Mouse (Mus musculus): ENCODE data around the gene Unc13b. TPM values are rescaled to one million over a fixed set of nuclear protein-coding genes. Genes with fewer than 3 reads are reported as not detected.

Unc13b gene
- total RNA-seq, 2 experiments from 2014 or later: 2.1 to 2.9 TPM

DNA sequence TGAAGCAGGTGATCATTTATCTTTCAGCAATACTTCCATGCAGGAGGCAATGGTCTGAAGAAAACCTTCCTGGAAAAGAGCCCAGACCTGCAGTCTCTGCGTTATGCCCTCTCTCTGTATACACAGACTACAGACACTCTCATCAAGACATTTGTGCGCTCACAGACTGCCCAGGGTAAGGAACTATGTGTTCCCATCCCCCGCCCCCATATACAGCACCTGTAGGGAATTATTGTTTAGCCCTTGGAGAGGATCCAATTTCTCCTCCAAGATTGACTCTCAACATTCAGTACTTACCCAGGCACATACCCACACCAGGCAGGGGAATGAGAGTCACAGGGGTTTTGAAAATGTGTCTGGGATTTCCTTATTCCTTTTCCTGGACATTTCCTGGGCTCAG is 200.7 kb downstream of the Unc13b start:
- intact Hi-C loops (cut with DNase I): no loop called here
- no peak for DNase-seq

DNA sequence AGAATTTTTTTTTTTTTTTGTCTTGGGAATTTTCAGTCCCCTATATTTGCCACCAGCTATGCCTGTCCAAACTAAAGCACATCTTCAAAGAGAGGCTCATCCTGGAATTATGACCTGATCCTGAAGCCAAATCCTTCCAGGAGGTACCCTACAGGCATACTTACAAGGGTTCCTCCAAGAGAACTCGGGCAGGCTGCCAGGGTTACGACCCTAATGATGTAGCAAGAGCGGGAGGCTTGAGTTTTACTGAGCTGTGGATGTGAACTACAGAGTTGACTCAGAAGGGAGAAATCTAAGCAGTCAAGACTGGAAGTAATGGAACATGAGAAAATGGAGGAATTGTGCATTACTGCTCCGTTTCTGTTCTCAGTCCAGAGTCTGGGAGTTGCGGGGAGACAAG is 201.3 kb downstream of the Unc13b start:
- TF ChIP-seq CTCF (IDR thresholded peaks at IDR 0.05): no peak
- no peak overlapping the region for H3K4me3 ChIP-seq
- DNase-seq: no peak
- intact Hi-C loops (cut with DNase I): no loop called here
- no peak overlapping the region for H3K27ac ChIP-seq

More for the DNA sequence above, 200.7 kb downstream of the Unc13b start:
- no peak for TF ChIP-seq CTCF (IDR thresholded peaks at IDR 0.05)
- no peak overlapping the region for H3K27ac ChIP-seq
- no peak overlapping the region for H3K4me3 ChIP-seq

- no peak for DNase-seq
- intact Hi-C loops (cut with DNase I): no loop called here
- no peak overlapping the region for H3K4me3 ChIP-seq
- no peak overlapping the region for H3K27ac ChIP-seq
- no peak for TF ChIP-seq CTCF (IDR thresholded peaks at IDR 0.05)
These were observed 204.1 kb downstream of the Unc13b start for GRCm38 (mm10) chr4:43262821-43263220.

DNA sequence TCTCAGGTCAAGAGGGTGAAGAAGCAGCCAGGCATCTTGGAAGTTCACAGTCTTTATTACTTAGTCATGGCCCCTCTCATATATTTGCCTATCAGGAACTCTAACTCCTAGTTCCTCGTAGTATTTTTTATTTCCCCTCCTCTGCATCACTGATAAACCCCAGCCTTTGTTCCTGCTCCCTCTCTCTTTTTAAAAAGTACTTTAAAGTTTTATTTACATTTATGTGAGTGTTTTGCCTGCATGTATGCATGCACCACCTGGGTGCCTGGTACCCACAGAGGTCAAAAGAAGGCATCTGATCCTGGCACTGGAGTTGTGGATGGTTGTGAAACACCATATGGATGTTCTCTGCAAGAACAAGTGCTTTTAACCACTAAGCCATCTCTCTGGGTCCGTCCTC is 207.4 kb downstream of the Unc13b start:
- intact Hi-C loops (cut with DNase I): loop anchor here (2.0 kb wide), 1 partner anchor 115 kb away; the partner anchor contains the start of gene Rusc2
- no peak for TF ChIP-seq CTCF (IDR thresholded peaks at IDR 0.05)
- no peak overlapping the region for H3K27ac ChIP-seq
- DNase-seq: no peak
- no peak overlapping the region for H3K4me3 ChIP-seq

GRCm38 (mm10) chr4:43266623-43267322 is 208.0 kb downstream of the Unc13b start, which contains the start of gene Atp8b5:
Atp8b5 (plus strand) TSS chr4:43267159.
- DNase-seq: peak; percentile 85
- intact Hi-C loops (cut with DNase I): loop anchor here (1.0 to 2.0 kb wide), 2 partner anchors 114 to 153 kb away; partner anchors contain the start of gene Rusc2
- H3K4me3 ChIP-seq: peak within 1 kb of the TSS; percentile 64

DNA sequence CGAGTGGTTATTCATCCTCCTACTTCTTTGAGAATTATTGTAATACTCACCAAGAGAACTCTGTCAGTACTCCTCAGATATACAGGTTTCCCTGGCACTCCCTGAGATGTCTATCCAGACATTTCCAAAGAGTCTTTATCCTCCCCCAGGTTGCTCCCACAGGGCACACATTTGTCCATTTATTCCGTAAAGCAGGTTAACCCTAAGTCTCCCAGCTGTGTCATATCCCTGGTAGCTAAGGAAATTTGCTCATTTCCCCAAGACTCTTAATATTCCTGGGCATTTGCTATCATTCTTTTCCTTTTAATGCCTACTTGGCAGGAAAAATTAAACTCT is 208.5 kb downstream of the Unc13b start:
- H3K4me3 ChIP-seq: peak overlapping the region; percentile 64
- no peak for TF ChIP-seq CTCF (IDR thresholded peaks at IDR 0.05)
- DNase-seq: no peak
- intact Hi-C loops (cut with DNase I): loop anchor here (1.0 to 2.0 kb wide), 2 partner anchors 114 to 152 kb away; partner anchors contain the start of gene Rusc2
- H3K27ac ChIP-seq: no peak overlapping the region

More at GRCm38 (mm10) chr4:43266623-43267322, 208.0 kb downstream of the Unc13b start, which contains the start of gene Atp8b5:
- TF ChIP-seq CTCF (IDR thresholded peaks at IDR 0.05): peak; percentile 85
- no peak within 1 kb of the TSS for H3K27ac ChIP-seq

- Histone ChIP-seq H3K27ac (no peak overlapping the region), H3K4me3 (no peak overlapping the region)
- DNase-seq: no peak
- intact Hi-C loops (cut with DNase I): no loop called here
- no peak for TF ChIP-seq CTCF (IDR thresholded peaks at IDR 0.05)
These were observed 226.7 kb downstream of the Unc13b start for GRCm38 (mm10) chr4:43285476-43285875.

DNA sequence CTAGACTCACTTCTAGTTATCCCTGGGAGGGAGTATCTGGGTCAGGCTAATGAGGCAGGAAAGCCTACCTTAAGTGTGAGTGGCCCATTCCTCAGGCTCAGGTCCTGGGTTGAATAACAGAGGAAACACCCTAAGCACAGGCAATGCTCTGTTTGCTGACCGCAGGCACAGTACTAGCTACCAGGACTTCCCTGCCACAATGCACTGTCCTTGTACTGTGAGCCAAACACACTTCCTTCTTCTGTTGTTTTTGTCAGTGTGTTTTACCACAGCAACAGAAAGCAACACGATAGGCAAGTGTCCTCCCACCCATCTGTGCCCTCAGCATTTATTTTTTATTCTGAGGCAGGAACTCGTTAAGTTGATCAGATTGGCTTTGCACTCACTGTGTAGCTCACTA is 228.6 kb downstream of the Unc13b start:
- no peak for TF ChIP-seq CTCF (IDR thresholded peaks at IDR 0.05)
- DNase-seq: no peak
- H3K27ac ChIP-seq: no peak overlapping the region
- no peak overlapping the region for H3K4me3 ChIP-seq
- intact Hi-C loops (cut with DNase I): no loop called here

DNA sequence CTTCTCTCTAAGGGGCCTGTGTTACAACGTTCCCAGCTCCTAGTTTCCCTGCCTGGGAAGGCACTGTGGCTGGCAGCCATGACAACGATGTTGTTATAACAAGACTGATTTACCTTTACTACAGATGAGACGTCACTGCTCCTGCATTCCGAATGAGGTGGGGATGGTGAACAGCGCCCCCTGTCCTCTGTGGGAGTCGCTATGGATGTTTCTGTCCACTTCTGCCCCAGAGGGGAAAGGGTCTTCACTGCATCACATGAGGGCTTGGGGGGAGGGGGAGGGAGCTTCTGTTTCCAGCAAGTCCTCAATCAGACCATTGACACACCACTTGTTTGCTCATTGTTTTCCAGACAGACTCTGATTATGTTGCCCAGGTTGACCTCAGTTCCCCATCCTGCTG is 235.2 kb downstream of the Unc13b start:
- no peak for DNase-seq
- peak; percentile 16; the same call in 1 of the 2 replicates for TF ChIP-seq CTCF (IDR thresholded peaks at IDR 0.05)
- intact Hi-C loops (cut with DNase I): no loop called here
- H3K27ac ChIP-seq: no peak overlapping the region
- no peak overlapping the region for H3K4me3 ChIP-seq

GRCm38 (mm10) chr4:43309696-43310338 is 251.1 kb downstream of the Unc13b start:
- intact Hi-C loops (cut with DNase I): no loop called here

More at GRCm38 (mm10) chr4:43309696-43310338, 251.1 kb downstream of the Unc13b start:
- H3K27ac ChIP-seq: no peak overlapping the region
- no peak for TF ChIP-seq CTCF (IDR thresholded peaks at IDR 0.05)
- H3K4me3 ChIP-seq: no peak overlapping the region
- DNase-seq: no peak

Other genes with a start within 250 kb of the Unc13b start
- gene Fam205a1, start 205.1 kb upstream of the Unc13b start, total RNA-seq (2021): not detected
- not detected for gene Gm12394, start 202.2 kb upstream of the Unc13b start, total RNA-seq (2021)
- gene Fam205c, start 184.7 kb upstream of the Unc13b start, total RNA-seq (2021): under 1 TPM; 0.38 to 0.89 TPM
- gene Phf24, start 142.3 kb upstream of the Unc13b start, total RNA-seq (2021): 1 to 10 TPM in 1 of 2 experiments, under 1 TPM in 1; 0.41 to 1.3 TPM
- gene Dnajb5, start 109.1 kb upstream of the Unc13b start, total RNA-seq (2021): 100 to 1,000 TPM; 178 to 216 TPM
- not detected for gene 1700022I11Rik, start 89.3 kb upstream of the Unc13b start, total RNA-seq (2021)
- gene Vcp, start 58.4 kb upstream of the Unc13b start, total RNA-seq (2021): 100 to 1,000 TPM; 229 to 272 TPM
- gene Fancg, start 48.4 kb upstream of the Unc13b start, total RNA-seq (2021): 1 to 10 TPM in 1 of 2 experiments, under 1 TPM in 1; 0.84 to 1.2 TPM
- gene Pigo, start 33.1 kb upstream of the Unc13b start, total RNA-seq (2021): 10 to 100 TPM in 1 of 2 experiments, 1 to 10 TPM in 1; 4.9 to 10.2 TPM
- 100 to 1,000 TPM in 1 of 2 experiments, 10 to 100 TPM in 1; 87.5 to 108 TPM for gene Stoml2, start 27.2 kb upstream of the Unc13b start, total RNA-seq (2021)
- 10 to 100 TPM; 21.1 to 24.5 TPM for gene Fam214b, start 12.7 kb upstream of the Unc13b start, total RNA-seq (2021)
- under 1 TPM in 1 of 2 experiments, not detected in 1; 0.06 TPM for gene Atp8b5, start 208.2 kb downstream of the Unc13b start, total RNA-seq (2021)

Measured in gastrocnemius, adult 2 months (tissue).